Comparison of ENCODE assay signal across 7 mouse cellular contexts in genomic region chr9:108596998-108597764, GRCm38 (mm10). TPM values are rescaled to one million over a fixed set of nuclear protein-coding genes. Genes with fewer than 3 reads are reported as not detected.
DNase-seq lines count a peak whose midpoint lies in the region; ATAC-seq and TF ChIP-seq lines count a peak whose summit lies in the region.

P4htm (minus strand) TSS chr9:108597667.

- H3K4me2 ChIP-seq in intestine, embryonic 14.5 days (ENCODE audit: low read length), result peak within 1 kb of the TSS; percentile 88
- peak within 1 kb of the TSS; percentile 89 for H3K4me2 ChIP-seq in limb, embryonic 12.5 days
- H3K4me2 ChIP-seq in midbrain, embryonic 12.5 days (replicated peaks), result peak within 1 kb of the TSS; percentile 86

- peaks cover 2% of the 10 kb centered on the region; the same call in 1 of the 2 replicates for H3K4me1 ChIP-seq in cortical plate, adult 2 months (ENCODE audit: control insufficient read depth, insufficient read depth, low read length)
- H3K4me1 ChIP-seq in intestine, embryonic 14.5 days (replicated peaks; ENCODE audit: control insufficient read depth, insufficient read depth, low read length), result no peaks in the 10 kb centered on the region
- peaks cover 14% of the 10 kb centered on the region for H3K4me1 ChIP-seq in limb, embryonic 12.5 days (replicated peaks)
- H3K4me1 ChIP-seq in midbrain, embryonic 12.5 days, result peaks cover 15% of the 10 kb centered on the region

- 4% methylated on average over 66 of the region's 69 CpGs for WGBS in intestine, embryonic 14.5 days
- 3% methylated on average over 69 of the region's 69 CpGs for WGBS in limb, embryonic 12.5 days
- 1% methylated on average over 63 of the region's 69 CpGs for WGBS in midbrain, embryonic 12.5 days

- peak within 1 kb of the TSS; percentile 89 for H3K4me3 ChIP-seq in cortical plate, adult 2 months (ENCODE audit: insufficient read depth, low read length)
- H3K4me3 ChIP-seq in intestine, embryonic 14.5 days (ENCODE audit: low read depth, low read length), result peak within 1 kb of the TSS; percentile 64
- H3K4me3 ChIP-seq in limb, embryonic 12.5 days (replicated peaks), result peak within 1 kb of the TSS; percentile 70
- peak within 1 kb of the TSS; percentile 69 for H3K4me3 ChIP-seq in midbrain, embryonic 12.5 days

- TF ChIP-seq POLR2A in cortical plate, adult 2 months (IDR thresholded peaks at IDR 0.05; ENCODE audit: extremely low read depth, insufficient read depth, low read length), result peak; percentile 53; the same call in 1 of the 2 replicates

- intact Hi-C loops in gastrocnemius, postnatal 36 days (cut with DNase I), result loop anchor here (5.0 kb wide), 1 partner anchor 35 kb away; no protein-coding TSS in a partner anchor

- DNase-seq in adrenal gland, adult 2 months, result peak; percentile 83
- DNase-seq in gastrocnemius, postnatal 36 days, result peak; percentile 47 to 57
- DNase-seq in intestine, embryonic 14.5 days (ENCODE audit: low spot score), result peak; percentile 81
- peak; percentile 75 for DNase-seq in right cerebral cortex, postnatal 4 days

- peak within 1 kb of the TSS; percentile 57 for H3K9ac ChIP-seq in intestine, embryonic 14.5 days (ENCODE audit: low read length)
- H3K9ac ChIP-seq in limb, embryonic 12.5 days (replicated peaks), result peak within 1 kb of the TSS; percentile 73
- peak within 1 kb of the TSS; percentile 80 for H3K9ac ChIP-seq in midbrain, embryonic 12.5 days (replicated peaks)

- ATAC-seq in intestine, embryonic 14.5 days (replicated peaks; ENCODE audit: low FRiP score, low TSS enrichment, low read depth), result peak; percentile 71
- peak; percentile 78 for ATAC-seq in limb, embryonic 12.5 days (ENCODE audit: insufficient number of reproducible peaks, insufficient read depth, low FRiP score, low TSS enrichment, low read depth)
- ATAC-seq in midbrain, embryonic 12.5 days (ENCODE audit: low FRiP score, low read depth), result peak; percentile 85

- H3K27me3 ChIP-seq in intestine, embryonic 14.5 days (replicated peaks; ENCODE audit: control insufficient read depth, insufficient read depth, low read length), result no peaks in the 10 kb centered on the region
- H3K27me3 ChIP-seq in limb, embryonic 12.5 days, result no peaks in the 10 kb centered on the region
- H3K27me3 ChIP-seq in midbrain, embryonic 12.5 days, result no peaks in the 10 kb centered on the region

- H3K9me3 ChIP-seq in intestine, embryonic 14.5 days (ENCODE audit: control insufficient read depth, low read length), result no peaks in the 10 kb centered on the region
- no peaks in the 10 kb centered on the region for H3K9me3 ChIP-seq in limb, embryonic 12.5 days
- H3K9me3 ChIP-seq in midbrain, embryonic 12.5 days, result no peaks in the 10 kb centered on the region

- no peak for TF ChIP-seq CTCF in cortical plate, adult 2 months (IDR thresholded peaks at IDR 0.05; ENCODE audit: extremely low read depth, insufficient read depth, low read length)

- H3K36me3 ChIP-seq in intestine, embryonic 14.5 days (ENCODE audit: control insufficient read depth, insufficient read depth, low read length), result no peaks in the 10 kb centered on the region
- peaks cover 4% of the 10 kb centered on the region; the same call in 1 of the 2 replicates for H3K36me3 ChIP-seq in limb, embryonic 12.5 days
- 0 out of 2 replicates have a peak, but pooled peaks cover 3% of the 10 kb centered on the region for H3K36me3 ChIP-seq in midbrain, embryonic 12.5 days

- H3K27ac ChIP-seq in cortical plate, adult 2 months (ENCODE audit: insufficient read depth, low read length), result peak within 1 kb of the TSS; percentile 85
- H3K27ac ChIP-seq in intestine, embryonic 14.5 days (ENCODE audit: low read depth), result no peak within 1 kb of the TSS
- H3K27ac ChIP-seq in limb, embryonic 12.5 days, result no peak within 1 kb of the TSS; the same call in 1 of the 2 replicates
- H3K27ac ChIP-seq in midbrain, embryonic 12.5 days (replicated peaks), result peak within 1 kb of the TSS; percentile 78

RNA-seq across cellular contexts. Expression of gene P4htm, which starts in this region (rescaled TPM):
- 1 to 10 TPM; 7.1 to 8.3 TPM for total RNA-seq in adrenal gland, adult 2 months (2021)
- polyA plus RNA-seq in adrenal gland, adult 2 months (2012; rRNA removed), result 14.7 and 17.2 TPM in 2 replicates
- polyA plus RNA-seq in cortical plate, adult 2 months (2012; rRNA removed), result 105 and 112 TPM in 2 replicates
- total RNA-seq in gastrocnemius, postnatal 36 days (2021), result 1 to 10 TPM; 3.1 to 3.5 TPM
- polyA plus RNA-seq in intestine, embryonic 14.5 days (2014; fragmentation: Nextera tagmentation; extraction: Ambion mirVana), result 5.9 and 7.0 TPM in 2 replicates
- polyA plus RNA-seq in limb, embryonic 12.5 days (2016; fragmentation: Nextera tagmentation; extraction: Ambion mirVana), result 11.6 and 11.7 TPM in 2 replicates
- 14.7 and 16.4 TPM in 2 replicates for polyA plus RNA-seq in midbrain, embryonic 12.5 days (2016; fragmentation: Nextera tagmentation; extraction: Ambion mirVana)

Comparison
In these comparisons a context has a peak if more than half of its experiments do, and no peak if none do; other contexts are left out.
1. H3K27ac ChIP-seq: peak in cortical plate, adult 2 months (single experiment) and midbrain, embryonic 12.5 days (single experiment); none in intestine, embryonic 14.5 days (single experiment) and limb, embryonic 12.5 days (single experiment).
2. Peak in every context shown above with its lines, with median percentiles within 50 percentile points of each other: DNase-seq, H3K4me3 ChIP-seq, ATAC-seq, H3K4me2 ChIP-seq and H3K9ac ChIP-seq.